Mouse (Mus musculus) limb, embryonic 13.5 days (tissue): Measurements from ENCODE around the gene Cox17. TPM values are rescaled to one million over a fixed set of nuclear protein-coding genes. Genes with fewer than 3 reads are reported as not detected.

ENCODE experiments used
- ATAC-seq: fragments of 200-750 bp; cut with Nextera tagmentation; 2 replicates; pipeline ENCODE4 v1.8.0; 2017; ENCODE audit warnings: low read depth, moderate number of reproducible peaks, moderate TSS enrichment; ENCODE audit not compliant: low FRiP score
- H3K27ac ChIP-seq: fragments of 300-500 bp; sonication (generic); 2 replicates; pipeline ENCODE4 v1.5.1; 2015; ENCODE audit warnings: inconsistent platforms, mild to moderate bottlenecking, moderate library complexity
- H3K27me3 ChIP-seq: fragments of 300-500 bp; sonication (generic); 2 replicates; pipeline ENCODE4 v1.6.1; 2015; ENCODE audit warnings: mild to moderate bottlenecking, inconsistent platforms
- H3K36me3 ChIP-seq: fragments of 300-500 bp; sonication (generic); 2 replicates; pipeline ENCODE4 v1.6.1; 2015; ENCODE audit warnings: inconsistent platforms, mild to moderate bottlenecking, moderate library complexity
- H3K4me1 ChIP-seq: fragments of 300-500 bp; sonication (generic); 2 replicates; pipeline ENCODE4 v1.6.1; 2015; ENCODE audit warnings: inconsistent platforms
- H3K4me2 ChIP-seq: fragments of 300-500 bp; sonication (generic); replicated peaks from 2 replicates; pipeline ENCODE4 v1.6.1; 2015; ENCODE audit warnings: inconsistent platforms, mild to moderate bottlenecking, moderate library complexity
- H3K4me3 ChIP-seq: fragments of 300-500 bp; sonication (generic); 2 replicates; pipeline ENCODE4 v1.5.1; 2015; ENCODE audit warnings: moderate library complexity, mild to moderate bottlenecking, inconsistent platforms
- H3K9ac ChIP-seq: fragments of 300-500 bp; sonication (generic); 2 replicates; pipeline ENCODE4 v1.6.1; 2015; ENCODE audit warnings: mild to moderate bottlenecking, inconsistent platforms
- H3K9me3 ChIP-seq: fragments of 300-500 bp; sonication (generic); 2 replicates; pipeline ENCODE4 v1.6.1; 2016; ENCODE audit warnings: inconsistent platforms
- WGBS: fragments of 180-500 bp; shearing (Covaris S2); methylation state at CpG from one replicate; pipeline ENCODE4 v1.1.7; 2015; 5-methylcytosine and 5-hydroxymethylcytosine counted together
- polyA plus RNA-seq: library from polyadenylated mRNA; unstranded; fragments of >200 nt; fragmentation: Nextera tagmentation; extraction: Ambion mirVana; gene quantifications from 2 replicates; pipeline ENCODE4 v1.2.1, GENCODE M21; 2015

Gene Cox17
- polyA plus RNA-seq, 1 experiment from 2014 or later = 98.8 TPM

- H3K9ac ChIP-seq = no peak overlapping the region
- no peak overlapping the region for H3K27ac ChIP-seq
- no peaks in the 10 kb centered on the region for H3K9me3 ChIP-seq
- no peaks in the 10 kb centered on the region for H3K36me3 ChIP-seq
- H3K4me1 ChIP-seq = peaks cover 18% of the 10 kb centered on the region
- no peaks in the 10 kb centered on the region for H3K27me3 ChIP-seq
- 76% methylated on average over 10 of the region's 10 CpGs for WGBS
- no peak for ATAC-seq
- no peak overlapping the region for H3K4me2 ChIP-seq
- no peak overlapping the region for H3K4me3 ChIP-seq
Measured at GRCm38 (mm10) chr16:38365390-38365789, 18.6 kb downstream of the Cox17 start.

- no peak overlapping the region for H3K4me3 ChIP-seq
- no peak overlapping the region for H3K9ac ChIP-seq
- no peaks in the 10 kb centered on the region for H3K27me3 ChIP-seq
- ATAC-seq = no peak
- no peak overlapping the region for H3K27ac ChIP-seq
- WGBS = 84% methylated on average over 4 of the region's 4 CpGs
- H3K9me3 ChIP-seq = no peaks in the 10 kb centered on the region
- H3K4me1 ChIP-seq = peaks cover 18% of the 10 kb centered on the region
- no peaks in the 10 kb centered on the region for H3K36me3 ChIP-seq
- H3K4me2 ChIP-seq = no peak overlapping the region
Measured at GRCm38 (mm10) chr16:38366231-38366630, 19.4 kb downstream of the Cox17 start.

GRCm38 (mm10) chr16:38368336-38368735 is 21.5 kb downstream of the Cox17 start:
- ATAC-seq = peak; percentile 52
- Histone ChIP-seq H3K9me3 (no peaks in the 10 kb centered on the region), H3K27me3 (no peaks in the 10 kb centered on the region), H3K36me3 (no peaks in the 10 kb centered on the region), H3K9ac (no peak overlapping the region), H3K4me3 (no peak overlapping the region), H3K27ac (no peak overlapping the region), H3K4me1 (peaks cover 10% of the 10 kb centered on the region; the same call in 1 of the 2 replicates), H3K4me2 (peak overlapping the region; percentile 30; the same call in 1 of the 2 replicates)
- 28% methylated on average over 10 of the region's 10 CpGs for WGBS

GRCm38 (mm10) chr16:38369000-38369399 is 22.2 kb downstream of the Cox17 start:
- Histone ChIP-seq H3K9ac (no peak overlapping the region), H3K9me3 (no peaks in the 10 kb centered on the region), H3K4me1 (peaks cover 10% of the 10 kb centered on the region; the same call in 1 of the 2 replicates), H3K36me3 (no peaks in the 10 kb centered on the region), H3K4me2 (no peak overlapping the region), H3K4me3 (no peak overlapping the region), H3K27me3 (no peaks in the 10 kb centered on the region), H3K27ac (no peak overlapping the region)
- ATAC-seq = no peak
- WGBS = 70% methylated on average over 7 of the region's 7 CpGs

GRCm38 (mm10) chr16:38369431-38369830 is 22.6 kb downstream of the Cox17 start:
- no peak overlapping the region for H3K27ac ChIP-seq
- peaks cover 10% of the 10 kb centered on the region; the same call in 1 of the 2 replicates for H3K4me1 ChIP-seq
- H3K9me3 ChIP-seq = no peaks in the 10 kb centered on the region
- H3K9ac ChIP-seq = no peak overlapping the region
- WGBS = 89% methylated on average over 8 of the region's 8 CpGs
- no peak overlapping the region for H3K4me2 ChIP-seq
- no peaks in the 10 kb centered on the region for H3K27me3 ChIP-seq
- H3K36me3 ChIP-seq = no peaks in the 10 kb centered on the region
- H3K4me3 ChIP-seq = no peak overlapping the region
- no peak for ATAC-seq

- Histone ChIP-seq H3K4me3 (no peak overlapping the region), H3K9me3 (no peaks in the 10 kb centered on the region), H3K9ac (no peak overlapping the region), H3K4me1 (peaks cover 10% of the 10 kb centered on the region; the same call in 1 of the 2 replicates), H3K36me3 (no peaks in the 10 kb centered on the region), H3K27ac (no peak overlapping the region), H3K27me3 (no peaks in the 10 kb centered on the region), H3K4me2 (no peak overlapping the region)
- WGBS = 73% methylated on average over 4 of the region's 4 CpGs
- ATAC-seq = no peak
Measured at GRCm38 (mm10) chr16:38369992-38370484, 23.2 kb downstream of the Cox17 start.

GRCm38 (mm10) chr16:38370633-38371374 is 24.0 kb downstream of the Cox17 start:
- Histone ChIP-seq H3K4me2 (no peak overlapping the region), H3K27ac (no peak overlapping the region), H3K36me3 (no peaks in the 10 kb centered on the region), H3K9me3 (no peaks in the 10 kb centered on the region), H3K4me1 (peaks cover 10% of the 10 kb centered on the region; the same call in 1 of the 2 replicates), H3K27me3 (no peaks in the 10 kb centered on the region), H3K9ac (no peak overlapping the region), H3K4me3 (no peak overlapping the region)
- ATAC-seq = peak; percentile 71
- 81% methylated on average over 8 of the region's 8 CpGs for WGBS

GRCm38 (mm10) chr16:38371705-38372296 is 25.0 kb downstream of the Cox17 start:
- 84% methylated on average over 15 of the region's 15 CpGs for WGBS
- no peaks in the 10 kb centered on the region for H3K27me3 ChIP-seq
- H3K9ac ChIP-seq = no peak overlapping the region
- no peaks in the 10 kb centered on the region for H3K9me3 ChIP-seq
- H3K36me3 ChIP-seq = no peaks in the 10 kb centered on the region
- H3K27ac ChIP-seq = no peak overlapping the region
- H3K4me2 ChIP-seq = no peak overlapping the region
- no peak overlapping the region for H3K4me3 ChIP-seq
- H3K4me1 ChIP-seq = peaks cover 16% of the 10 kb centered on the region
- 0 out of 2 replicates have a peak, but pooled peaks have one; percentile 6 for ATAC-seq

GRCm38 (mm10) chr16:38372876-38373275 is 26.1 kb downstream of the Cox17 start:
- Histone ChIP-seq H3K27ac (no peak overlapping the region), H3K4me2 (no peak overlapping the region), H3K4me1 (peaks cover 19% of the 10 kb centered on the region), H3K9ac (no peak overlapping the region), H3K4me3 (no peak overlapping the region), H3K27me3 (no peaks in the 10 kb centered on the region), H3K36me3 (no peaks in the 10 kb centered on the region), H3K9me3 (no peaks in the 10 kb centered on the region)
- WGBS = 88% methylated on average over 4 of the region's 4 CpGs
- no peak for ATAC-seq

GRCm38 (mm10) chr16:38373439-38373838 is 26.6 kb downstream of the Cox17 start:
- H3K9ac ChIP-seq = no peak overlapping the region
- H3K4me2 ChIP-seq = no peak overlapping the region
- H3K27me3 ChIP-seq = no peaks in the 10 kb centered on the region
- no peaks in the 10 kb centered on the region for H3K9me3 ChIP-seq
- no peaks in the 10 kb centered on the region for H3K36me3 ChIP-seq
- no peak overlapping the region for H3K27ac ChIP-seq
- H3K4me1 ChIP-seq = peaks cover 17% of the 10 kb centered on the region
- 81% methylated on average over 10 of the region's 10 CpGs for WGBS
- no peak overlapping the region for H3K4me3 ChIP-seq
- ATAC-seq = no peak

- Histone ChIP-seq H3K36me3 (no peaks in the 10 kb centered on the region), H3K9me3 (no peaks in the 10 kb centered on the region), H3K9ac (no peak overlapping the region), H3K4me1 (peaks cover 16% of the 10 kb centered on the region), H3K27me3 (no peaks in the 10 kb centered on the region), H3K4me2 (no peak overlapping the region; the same call in 1 of the 2 replicates), H3K27ac (no peak overlapping the region), H3K4me3 (no peak overlapping the region)
- WGBS = 85% methylated on average over 16 of the region's 16 CpGs
- ATAC-seq = no peak
Measured at GRCm38 (mm10) chr16:38373941-38374340, 27.1 kb downstream of the Cox17 start.

GRCm38 (mm10) chr16:38374379-38375140 is 27.8 kb downstream of the Cox17 start:
- no peaks in the 10 kb centered on the region for H3K9me3 ChIP-seq
- ATAC-seq = no peak
- H3K4me2 ChIP-seq = no peak overlapping the region
- no peaks in the 10 kb centered on the region for H3K36me3 ChIP-seq
- 77% methylated on average over 10 of the region's 10 CpGs for WGBS
- H3K4me3 ChIP-seq = no peak overlapping the region
- no peaks in the 10 kb centered on the region for H3K27me3 ChIP-seq
- no peak overlapping the region for H3K9ac ChIP-seq
- H3K4me1 ChIP-seq = peaks cover 14% of the 10 kb centered on the region
- no peak overlapping the region for H3K27ac ChIP-seq
